Mouse (Mus musculus): ENCODE results near the gene Eif2ak4.

The Eif2ak4 gene

DNA sequence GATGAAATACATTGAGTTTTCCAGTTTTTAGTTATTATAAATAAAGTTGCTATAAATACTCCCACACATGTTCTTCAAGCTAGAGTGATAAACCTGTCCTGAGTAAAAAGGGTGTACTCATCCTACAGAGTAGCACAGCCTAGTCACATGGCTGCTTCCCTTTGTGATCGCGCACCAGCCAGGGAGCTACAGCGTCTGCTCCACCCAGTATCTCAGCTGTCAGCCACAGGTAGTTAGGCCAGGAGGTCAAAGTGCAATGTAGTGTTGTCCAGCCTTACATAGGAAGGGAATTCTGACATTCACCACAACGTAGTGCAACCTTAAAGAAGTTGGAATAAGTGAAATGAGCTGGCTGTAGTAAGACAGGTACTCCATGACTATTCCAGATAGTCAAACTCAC, 17.1 kb downstream of the Eif2ak4 start:
- in situ Hi-C loops (cut with MboI) = no loop called here

DNA sequence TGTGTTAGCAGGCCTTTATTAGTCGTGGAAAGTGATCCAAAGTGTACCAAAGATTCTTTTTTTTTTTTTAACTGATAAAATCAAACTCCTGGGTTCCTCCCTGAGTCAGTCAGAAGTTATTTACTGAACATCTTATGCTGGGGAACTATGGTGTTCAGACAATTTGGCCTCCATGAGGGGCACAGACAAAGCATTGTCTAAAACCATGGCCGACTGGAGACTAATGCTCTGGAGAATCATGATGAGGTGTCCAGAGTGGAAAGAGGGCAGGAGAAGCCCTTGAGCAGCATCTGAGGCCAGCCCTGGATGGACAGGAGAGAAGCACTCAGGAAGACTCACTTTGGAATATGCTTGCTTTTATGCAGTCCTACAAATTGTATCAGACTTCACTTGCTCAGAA, 18.4 kb downstream of the Eif2ak4 start:
- in situ Hi-C loops (cut with MboI) = no loop called here

DNA sequence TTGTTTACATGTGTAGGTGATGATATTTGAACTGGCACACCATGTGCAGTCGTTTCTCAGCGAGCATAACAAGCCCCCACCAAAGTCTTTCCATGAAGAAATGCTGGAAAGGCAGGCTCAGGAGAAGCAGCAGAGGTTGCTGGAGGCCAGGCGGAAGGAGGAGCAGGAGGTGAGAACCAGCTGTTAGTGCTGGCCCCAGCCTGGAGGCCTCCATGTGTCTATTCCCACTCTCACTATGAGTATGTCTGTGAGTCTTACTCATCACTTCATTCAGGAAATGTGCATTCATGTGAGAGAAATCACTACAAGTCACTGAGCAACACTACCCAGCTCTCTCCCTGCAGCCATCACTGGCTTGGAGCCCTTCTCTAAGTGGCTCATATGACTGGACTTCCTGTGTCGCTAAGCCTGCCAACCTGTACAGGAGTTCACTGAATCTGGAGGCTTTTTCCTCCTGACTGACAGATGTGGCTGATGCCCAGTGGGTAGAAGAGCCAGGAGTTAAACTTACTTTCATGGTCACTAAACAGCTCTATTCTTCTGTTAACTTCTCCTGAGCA, 20.0 kb downstream of the Eif2ak4 start:
- in situ Hi-C loops (cut with MboI) = no loop called here

DNA sequence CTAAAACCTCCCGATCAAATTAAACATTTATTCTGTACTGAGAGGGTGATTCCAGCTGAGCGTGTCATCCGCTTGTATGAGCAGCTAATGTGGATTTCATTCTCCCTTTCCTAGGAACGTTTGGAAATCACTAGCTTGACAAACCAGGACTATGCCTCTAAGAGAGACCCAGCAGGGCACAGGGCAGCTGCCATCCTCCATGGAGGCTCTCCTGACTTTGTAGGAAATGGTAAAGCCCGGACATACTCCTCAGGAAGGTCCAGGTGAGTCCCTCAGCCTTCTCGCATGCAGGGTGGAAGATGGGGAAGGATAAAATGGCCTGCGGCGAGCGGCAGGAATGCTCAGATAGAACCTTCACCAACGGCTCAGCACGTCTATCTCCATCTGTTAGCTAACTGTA, 24.4 kb downstream of the Eif2ak4 start:
- in situ Hi-C loops (cut with MboI) = no loop called here

DNA sequence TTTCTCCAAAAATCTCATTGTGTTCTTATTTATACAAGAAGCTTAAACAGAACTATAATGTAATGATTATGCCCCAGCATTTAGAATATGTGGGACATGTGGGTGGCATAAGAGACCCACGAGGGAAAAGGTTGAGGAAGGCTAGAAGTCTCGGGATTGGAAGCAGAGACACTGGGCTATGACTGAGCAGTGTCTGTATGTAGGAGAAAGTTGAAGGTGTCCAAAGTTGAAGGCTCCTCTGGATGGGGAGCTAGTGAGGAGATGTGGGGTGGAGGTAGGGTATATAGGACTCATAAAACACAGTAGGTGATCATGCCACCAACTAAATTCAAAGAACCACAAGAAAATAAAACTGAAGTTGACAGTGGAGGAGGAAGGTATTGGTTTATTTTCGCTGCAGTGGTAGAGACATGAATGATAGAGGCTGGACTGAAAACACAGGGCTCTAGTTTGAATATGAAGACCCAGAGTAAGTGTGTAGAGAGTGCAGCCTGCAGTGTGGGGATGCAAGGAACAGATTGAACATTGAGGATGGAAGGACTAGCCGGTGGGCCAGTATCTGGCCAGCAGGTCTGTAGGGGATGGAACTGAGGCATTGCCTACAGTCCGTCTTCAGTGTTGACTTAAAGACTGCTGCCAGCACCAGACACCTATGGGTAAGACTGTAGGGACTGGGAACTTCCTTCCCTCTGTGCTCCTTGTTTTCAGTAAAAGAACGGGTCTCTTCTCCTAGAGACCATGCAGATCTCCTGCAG, 27.4 kb downstream of the Eif2ak4 start:
- in situ Hi-C loops (cut with MboI) = no loop called here

DNA sequence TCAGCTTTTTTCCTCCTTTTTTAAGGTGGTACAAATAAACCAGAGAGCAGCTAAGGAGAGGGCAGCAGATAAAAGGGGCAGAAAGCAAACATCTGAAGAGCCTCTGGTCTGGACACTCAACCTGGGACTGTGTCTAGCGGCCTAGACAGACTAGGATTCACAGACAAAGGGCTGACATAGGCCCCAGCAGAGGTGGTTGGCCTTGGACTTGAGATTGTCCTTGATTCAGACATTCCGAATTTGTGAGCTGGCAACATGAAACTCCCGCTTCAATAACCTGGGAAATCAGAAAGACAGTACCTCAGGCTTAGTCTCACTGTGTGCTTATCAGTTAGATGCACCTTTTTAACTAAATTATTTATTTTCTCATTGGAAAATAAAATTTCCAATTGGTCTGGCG, 29.7 kb downstream of the Eif2ak4 start:
- in situ Hi-C loops (cut with MboI) = no loop called here

DNA sequence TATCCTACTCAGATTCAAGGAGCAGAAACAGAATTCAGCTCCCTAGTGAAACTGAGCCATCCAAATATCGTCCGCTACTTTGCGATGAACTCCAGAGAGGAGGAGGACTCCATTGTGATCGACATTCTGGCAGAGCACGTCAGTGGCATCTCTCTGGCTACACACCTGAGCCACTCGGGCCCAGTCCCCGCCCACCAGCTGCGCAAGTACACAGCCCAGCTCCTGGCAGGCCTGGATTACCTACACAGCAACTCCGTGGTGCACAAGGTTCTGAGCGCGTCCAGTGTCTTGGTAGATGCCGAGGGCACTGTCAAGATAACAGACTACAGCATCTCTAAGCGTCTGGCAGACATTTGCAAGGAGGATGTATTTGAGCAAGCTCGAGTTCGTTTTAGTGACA, 33.5 kb downstream of the Eif2ak4 start:
- in situ Hi-C loops (cut with MboI) = no loop called here

DNA sequence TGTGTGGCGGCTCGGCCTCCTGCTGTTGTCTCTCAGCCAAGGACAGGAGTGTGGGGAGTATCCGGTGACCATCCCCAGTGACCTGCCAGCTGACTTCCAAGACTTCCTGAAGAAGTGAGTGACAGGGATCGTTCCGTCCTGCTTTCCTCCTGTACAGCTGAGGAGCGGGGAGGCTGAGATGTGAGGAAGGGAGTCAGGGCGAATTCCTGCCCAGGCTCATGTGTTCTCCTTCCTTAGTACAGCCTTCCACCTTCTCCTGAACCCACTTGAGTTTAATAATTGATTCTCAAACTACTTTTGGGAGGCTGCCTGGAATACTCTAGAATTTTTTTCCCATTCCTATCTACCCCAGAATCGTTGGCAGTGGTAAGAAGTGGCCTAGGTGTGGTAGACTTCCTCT, 34.0 kb downstream of the Eif2ak4 start:
- in situ Hi-C loops (cut with MboI) = no loop called here

DNA sequence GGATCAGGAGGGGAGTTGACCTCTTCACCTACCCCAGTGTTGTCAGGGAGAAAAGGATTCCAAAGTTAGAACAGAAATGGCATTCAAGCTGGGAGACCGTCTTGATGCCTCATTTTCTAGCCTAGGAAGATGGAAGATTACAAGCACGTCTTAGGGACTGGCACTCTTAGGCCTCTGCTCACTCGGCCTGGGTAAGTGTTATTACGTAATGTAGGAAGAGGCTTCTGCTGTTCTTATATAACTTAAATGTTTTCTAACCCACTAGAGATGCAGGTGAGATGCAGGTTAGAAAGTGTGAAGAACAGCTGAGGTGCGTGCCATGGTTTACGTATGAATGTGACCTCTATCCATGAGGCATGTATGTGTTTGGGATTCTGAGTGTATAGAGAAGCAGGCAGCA, 39.9 kb downstream of the Eif2ak4 start:
- in situ Hi-C loops (cut with MboI) = no loop called here

DNA sequence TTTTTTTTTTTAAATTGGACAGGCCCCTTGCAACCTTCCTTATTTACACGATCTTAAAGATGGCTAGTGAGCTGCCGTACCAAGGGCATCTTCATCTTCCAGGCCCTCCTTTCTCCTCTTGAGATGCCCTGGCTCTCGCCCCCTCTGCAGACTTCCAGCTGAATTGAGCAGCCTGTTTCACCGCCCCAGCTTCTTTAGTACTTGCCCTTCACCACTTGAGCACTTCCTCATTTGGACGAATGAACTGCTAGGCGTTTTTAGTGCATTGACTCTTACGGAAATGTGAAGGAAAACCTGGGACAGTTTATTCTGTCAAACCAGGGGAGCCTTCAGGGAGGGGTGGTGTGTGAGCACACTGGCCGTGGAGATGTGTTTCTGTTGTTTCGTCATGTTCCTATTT, 40.9 kb downstream of the Eif2ak4 start:
- in situ Hi-C loops (cut with MboI) = no loop called here

DNA sequence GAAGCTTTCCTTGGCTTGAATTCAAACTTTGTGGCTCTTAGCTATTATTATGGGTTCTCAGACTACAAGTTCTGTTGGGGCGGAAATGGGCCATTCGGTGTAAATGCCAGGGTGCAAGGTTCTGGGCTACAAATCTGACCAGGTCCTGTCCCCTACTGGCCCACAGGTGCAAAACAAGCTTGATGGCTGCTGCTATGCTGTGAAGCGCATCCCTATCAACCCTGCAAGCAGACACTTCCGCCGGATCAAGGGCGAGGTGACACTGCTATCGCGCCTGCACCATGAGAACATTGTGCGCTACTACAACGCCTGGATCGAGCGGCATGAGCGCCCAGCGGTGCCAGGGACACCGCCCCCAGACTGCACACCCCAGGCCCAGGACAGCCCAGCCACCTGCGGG, 42.2 kb downstream of the Eif2ak4 start:
- in situ Hi-C loops (cut with MboI) = no loop called here

DNA sequence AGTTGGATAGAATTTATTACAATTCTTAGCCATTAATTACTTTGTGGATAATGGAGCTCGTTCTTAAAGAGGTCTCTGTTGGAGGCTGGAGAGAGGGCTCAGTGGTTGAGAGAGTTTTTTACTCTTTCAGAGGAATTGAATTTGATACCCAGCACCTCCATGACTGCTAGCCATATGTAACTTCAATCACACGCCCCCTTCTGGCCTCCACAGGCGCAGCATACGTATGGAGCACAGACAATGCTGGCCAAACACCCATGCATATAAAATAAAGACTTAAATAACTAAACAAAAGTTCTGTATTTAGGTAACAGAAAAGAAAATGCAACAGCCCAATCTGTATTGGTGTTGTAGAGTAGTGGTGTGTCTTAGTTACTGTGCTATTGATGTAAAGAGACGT, 43.2 kb downstream of the Eif2ak4 start:
- in situ Hi-C loops (cut with MboI) = no loop called here

DNA sequence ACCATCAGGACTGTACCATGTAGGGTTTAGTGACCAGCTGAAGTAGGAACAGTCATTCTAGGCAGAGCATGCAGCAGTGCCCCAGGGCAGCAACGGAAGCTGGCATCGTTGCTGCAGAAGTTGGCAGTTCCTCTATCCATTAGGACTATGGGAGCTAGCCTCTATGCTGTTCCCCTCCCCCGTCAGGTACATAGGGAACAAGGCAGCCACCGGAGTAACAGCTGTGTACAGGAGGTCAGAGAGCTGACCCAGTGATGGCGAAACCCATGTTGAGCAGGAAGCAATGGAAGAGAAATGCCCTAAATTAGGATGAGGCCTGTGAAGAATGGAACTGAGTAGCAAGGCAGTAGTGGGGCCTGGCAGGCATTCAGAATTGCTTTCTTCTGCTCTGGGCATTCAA, 53.8 kb downstream of the Eif2ak4 start:
- in situ Hi-C loops (cut with MboI) = no loop called here

DNA sequence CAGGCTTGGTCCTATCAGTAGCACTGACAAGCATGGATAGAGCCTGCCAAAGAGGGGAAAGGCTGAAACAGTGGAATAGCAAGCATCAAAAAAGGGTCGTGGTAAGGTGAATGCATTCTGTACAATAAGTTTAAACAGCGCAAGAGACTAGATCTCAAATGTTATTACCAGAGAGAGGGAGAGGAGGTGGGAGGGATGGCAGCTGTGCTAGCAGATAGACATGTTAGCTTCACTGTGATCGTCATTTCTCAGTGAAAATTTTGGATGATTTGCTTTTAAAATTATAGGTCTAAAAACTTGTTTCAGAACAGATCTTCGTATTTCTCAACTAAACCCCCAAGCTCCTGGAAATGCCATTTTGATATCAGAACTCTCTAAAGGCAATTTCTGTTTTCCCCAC, 54.3 kb downstream of the Eif2ak4 start:
- in situ Hi-C loops (cut with MboI) = no loop called here

DNA sequence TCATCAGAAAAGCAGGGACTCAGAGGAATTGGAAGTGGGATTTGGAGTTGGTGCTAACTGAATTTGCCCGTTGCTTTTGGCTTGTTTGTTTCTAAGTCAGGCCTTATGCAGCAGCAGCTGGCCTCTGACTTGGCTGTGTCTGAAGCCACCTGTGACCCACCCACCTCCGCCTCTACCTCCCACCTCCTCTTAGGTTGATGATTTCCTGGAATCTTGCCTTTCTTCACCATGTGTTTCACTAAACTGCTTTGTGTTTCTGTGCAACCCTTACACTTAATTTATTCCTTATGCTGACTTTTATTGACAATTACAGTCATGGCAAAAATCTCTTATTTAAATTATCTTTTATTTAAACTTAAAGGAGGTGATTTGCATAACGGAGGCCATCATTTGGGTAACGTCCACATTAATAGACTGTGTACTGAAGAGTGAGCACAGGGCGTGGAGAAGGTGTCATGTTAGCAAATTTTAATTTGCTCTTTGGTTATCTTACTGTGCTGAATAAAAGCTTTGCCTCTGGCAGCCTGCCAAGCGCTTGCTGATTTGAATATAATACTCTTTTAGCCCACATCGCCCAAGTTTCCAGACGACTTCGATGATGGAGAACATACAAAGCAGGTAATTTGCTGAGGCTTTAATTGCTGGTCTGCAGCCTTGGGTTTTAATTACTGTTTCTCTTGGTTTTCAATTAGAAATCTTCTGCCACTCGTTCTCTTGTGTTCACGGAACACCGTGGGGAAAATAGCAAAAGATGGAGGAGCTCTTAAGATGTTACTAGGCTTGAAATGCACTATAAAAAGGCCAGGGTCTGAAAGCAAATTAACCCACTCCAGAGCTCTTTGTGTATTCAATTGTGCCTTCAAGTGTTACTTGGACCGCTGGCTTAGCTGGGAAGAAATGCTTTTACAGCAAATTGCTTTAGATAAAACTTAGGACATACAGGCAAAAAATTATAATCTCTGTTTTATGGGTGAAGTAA, 57.6 kb downstream of the Eif2ak4 start:
- in situ Hi-C loops (cut with MboI) = no loop called here

DNA sequence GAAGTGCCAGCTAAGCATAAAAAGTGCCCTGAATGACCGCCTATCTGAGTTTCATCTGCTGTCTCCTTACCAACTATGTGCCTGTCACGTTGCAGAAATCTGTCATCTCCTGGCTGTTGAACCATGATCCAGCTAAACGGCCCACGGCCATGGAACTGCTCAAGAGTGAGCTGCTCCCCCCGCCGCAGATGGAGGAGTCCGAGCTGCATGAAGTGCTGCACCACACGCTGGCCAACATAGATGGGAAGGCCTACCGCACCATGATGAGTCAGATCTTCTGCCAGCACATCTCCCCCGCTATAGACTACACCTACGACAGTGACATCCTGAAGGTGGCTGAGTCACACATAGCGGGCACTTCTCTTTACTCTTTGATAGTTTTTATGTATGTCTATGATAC, 59.8 kb downstream of the Eif2ak4 start:
- in situ Hi-C loops (cut with MboI) = no loop called here

DNA sequence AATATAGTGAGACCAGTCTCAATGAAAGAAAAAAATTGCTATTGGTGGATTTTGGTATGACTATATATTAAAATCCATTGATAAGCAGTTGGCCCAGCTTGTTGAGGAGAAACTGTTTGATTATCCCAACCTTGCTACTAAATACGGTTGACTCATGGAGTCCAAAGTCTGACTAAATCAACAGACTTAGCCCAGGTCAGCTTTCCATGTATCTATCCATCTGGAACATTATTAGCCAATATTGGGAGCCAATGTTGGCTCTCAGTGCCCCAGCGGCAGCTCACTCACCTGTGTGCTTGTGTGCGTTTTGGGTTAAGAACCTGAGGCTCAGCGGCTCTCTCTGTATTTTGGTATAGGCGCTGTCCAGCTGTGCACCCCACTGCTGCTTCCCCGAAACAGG, 62.6 kb downstream of the Eif2ak4 start:
- in situ Hi-C loops (cut with MboI) = no loop called here

DNA sequence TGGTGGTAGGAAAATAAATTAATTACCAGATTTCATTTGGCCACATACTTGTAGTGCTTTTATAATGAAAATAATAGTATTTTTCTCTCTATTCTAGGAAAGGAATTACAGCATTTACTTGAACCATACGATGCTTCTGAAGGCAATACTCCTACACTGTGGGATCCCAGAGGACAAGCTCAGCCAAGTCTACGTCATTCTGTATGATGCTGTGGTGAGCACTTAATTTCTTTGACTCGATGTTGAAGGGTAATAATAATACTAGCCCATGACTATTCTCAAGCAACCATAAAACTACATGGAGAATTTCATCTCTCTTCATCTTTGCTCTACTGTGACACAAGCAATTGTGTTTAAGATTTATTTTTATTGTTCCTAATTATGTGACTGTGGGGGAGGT, 68.6 kb downstream of the Eif2ak4 start:
- in situ Hi-C loops (cut with MboI) = no loop called here

DNA sequence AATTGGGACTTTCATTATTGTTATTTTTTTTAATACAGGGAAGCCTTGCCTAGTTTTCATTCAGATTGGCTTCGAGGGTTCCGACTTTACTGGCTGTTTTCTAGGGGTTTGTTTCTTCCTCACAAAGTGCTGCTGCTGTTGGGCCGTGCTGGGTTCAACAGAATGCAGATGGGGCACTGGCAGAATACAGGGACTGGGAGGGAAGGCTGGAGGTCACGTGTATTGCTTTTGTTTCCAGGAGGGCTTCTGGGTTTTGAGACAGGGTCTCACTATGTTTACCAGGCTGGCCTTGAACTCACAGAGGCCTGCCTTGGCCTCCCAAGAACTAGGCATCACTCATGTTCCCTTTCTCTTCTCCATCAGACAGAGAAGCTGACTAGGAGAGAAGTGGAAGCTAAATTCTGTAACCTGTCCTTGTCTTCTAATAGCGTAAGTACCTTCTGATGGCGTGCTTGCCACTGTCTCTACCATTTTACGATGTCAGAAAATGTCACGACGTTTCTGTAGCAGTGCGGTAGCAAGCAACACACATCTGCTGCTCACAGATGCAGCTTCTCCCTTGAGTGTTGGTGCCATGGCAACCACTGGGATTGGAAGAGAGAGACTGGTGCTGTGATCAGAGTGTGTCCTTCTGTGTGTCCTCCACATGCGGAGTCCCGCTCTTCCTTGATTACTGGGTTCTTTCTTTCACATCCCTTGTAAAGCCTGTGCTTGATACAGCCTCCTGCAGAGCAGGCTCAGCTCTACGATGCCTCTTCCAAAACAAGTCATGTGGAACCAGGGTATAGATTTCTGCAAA, 69.2 kb downstream of the Eif2ak4 start:
- in situ Hi-C loops (cut with MboI) = no loop called here

DNA sequence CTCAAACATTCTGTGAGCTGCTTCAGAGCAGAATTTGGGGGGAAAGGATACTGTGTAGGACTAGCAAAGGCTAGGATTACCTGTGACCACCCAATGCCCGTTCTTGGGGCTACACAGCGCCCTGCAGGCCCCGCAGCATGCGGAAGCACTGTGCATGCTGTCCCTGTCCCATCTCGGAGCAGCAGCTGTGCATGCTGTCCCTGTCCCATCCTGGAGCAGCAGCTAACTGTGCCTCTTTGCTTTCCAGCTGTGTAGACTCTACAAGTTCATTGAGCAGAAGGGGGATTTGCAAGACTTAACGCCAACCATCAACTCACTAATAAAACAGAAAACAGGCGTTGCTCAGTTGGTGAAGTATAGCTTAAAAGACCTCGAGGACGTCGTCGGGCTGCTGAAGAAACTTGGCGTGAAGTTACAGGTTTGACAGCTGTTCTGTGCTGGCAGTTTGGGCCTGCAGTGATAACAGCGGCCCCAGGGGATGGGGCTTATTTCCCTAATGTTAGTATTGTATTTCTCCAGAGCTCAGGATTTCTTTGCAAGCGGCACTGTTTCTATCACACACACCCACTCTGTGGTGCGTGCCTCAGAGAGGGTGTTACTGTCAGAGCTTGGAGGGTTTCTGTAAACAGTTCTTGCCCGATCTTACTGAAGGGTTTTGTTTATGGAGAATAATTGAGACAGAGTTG, 73.2 kb downstream of the Eif2ak4 start:
- in situ Hi-C loops (cut with MboI) = no loop called here

DNA sequence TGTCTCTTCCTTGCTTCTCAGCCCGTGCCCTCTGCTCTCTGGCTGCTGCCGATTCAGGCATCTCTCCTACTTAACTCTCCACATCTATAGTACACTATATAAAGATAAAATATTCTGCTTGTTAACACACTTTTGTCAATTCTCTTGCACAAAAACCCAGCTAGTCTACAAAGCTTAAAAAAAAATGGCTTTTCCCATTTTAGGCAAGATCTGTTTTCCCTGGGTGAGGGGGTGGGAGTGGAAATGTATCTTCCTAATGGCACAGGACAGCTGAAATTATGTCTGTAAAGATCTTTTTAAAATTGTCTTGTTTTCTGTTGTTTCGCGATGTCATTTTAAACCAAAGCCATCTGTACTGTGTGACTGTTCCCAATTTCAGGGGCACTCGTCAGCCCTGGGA, 75.1 kb downstream of the Eif2ak4 start:
- in situ Hi-C loops (cut with MboI) = no loop called here
